Mouse (Mus musculus): ENCODE results near the gene Elmo3.

Elmo3 gene

GRCm38 (mm10) chr8:105305211-105306145 lies at the start of gene Elmo3:
Gene Elmo3 (plus strand): TSS chr8:105305601.
- peak; percentile 14; the same call in 1 of the 2 replicates for ATAC-seq (ENCODE audit: insufficient number of reproducible peaks, low FRiP score, low TSS enrichment)

GRCm38 (mm10) chr8:105257318-105258114 lies 47.9 kb upstream of the Elmo3 start:
- ATAC-seq (ENCODE audit: insufficient number of reproducible peaks, low FRiP score, low TSS enrichment), result no peak

GRCm38 (mm10) chr8:105258911-105259720 lies 46.3 kb upstream of the Elmo3 start:
- peak; percentile 36; the same call in 1 of the 2 replicates for ATAC-seq (ENCODE audit: insufficient number of reproducible peaks, low FRiP score, low TSS enrichment)

- peak; percentile 33; the same call in 1 of the 2 replicates for ATAC-seq (ENCODE audit: insufficient number of reproducible peaks, low FRiP score, low TSS enrichment)
Measured at GRCm38 (mm10) chr8:105259721-105260320, 45.6 kb upstream of the Elmo3 start.

GRCm38 (mm10) chr8:105260371-105261099 lies 44.9 kb upstream of the Elmo3 start:
- no peak for ATAC-seq (ENCODE audit: insufficient number of reproducible peaks, low FRiP score, low TSS enrichment)

- ATAC-seq (ENCODE audit: insufficient number of reproducible peaks, low FRiP score, low TSS enrichment), result no peak
Measured at GRCm38 (mm10) chr8:105261326-105261980, 43.9 kb upstream of the Elmo3 start.

GRCm38 (mm10) chr8:105263244-105263912 lies 42.0 kb upstream of the Elmo3 start:
- no peak for ATAC-seq (ENCODE audit: insufficient number of reproducible peaks, low FRiP score, low TSS enrichment)

GRCm38 (mm10) chr8:105264024-105264982 lies 41.1 kb upstream of the Elmo3 start, which contains the start of the genes Tradd and Fbxl8:
Gene Tradd (minus strand): TSS chr8:105264609.
Gene Fbxl8 (plus strand): TSS chr8:105264648.
- no peak for ATAC-seq (ENCODE audit: insufficient number of reproducible peaks, low FRiP score, low TSS enrichment)

- ATAC-seq (ENCODE audit: insufficient number of reproducible peaks, low FRiP score, low TSS enrichment), result no peak
Measured at GRCm38 (mm10) chr8:105265128-105265527, 40.3 kb upstream of the Elmo3 start.

GRCm38 (mm10) chr8:105266775-105267174 lies 38.6 kb upstream of the Elmo3 start:
- ATAC-seq (ENCODE audit: insufficient number of reproducible peaks, low FRiP score, low TSS enrichment), result no peak

GRCm38 (mm10) chr8:105268342-105269074 lies 36.9 kb upstream of the Elmo3 start:
- ATAC-seq (ENCODE audit: insufficient number of reproducible peaks, low FRiP score, low TSS enrichment), result peak; percentile 51

GRCm38 (mm10) chr8:105269075-105269458 lies 36.3 kb upstream of the Elmo3 start:
- no peak for ATAC-seq (ENCODE audit: insufficient number of reproducible peaks, low FRiP score, low TSS enrichment)

- ATAC-seq (ENCODE audit: insufficient number of reproducible peaks, low FRiP score, low TSS enrichment), result no peak
Measured at GRCm38 (mm10) chr8:105269461-105269947, 35.9 kb upstream of the Elmo3 start, which contains the start of gene Hsf4. Gene Hsf4 (plus strand): TSS chr8:105269801.

GRCm38 (mm10) chr8:105270101-105270915 lies 35.1 kb upstream of the Elmo3 start:
- no peak for ATAC-seq (ENCODE audit: insufficient number of reproducible peaks, low FRiP score, low TSS enrichment)

- ATAC-seq (ENCODE audit: insufficient number of reproducible peaks, low FRiP score, low TSS enrichment), result no peak
Measured at GRCm38 (mm10) chr8:105270916-105271186, 34.5 kb upstream of the Elmo3 start.

All from cerebellum, adult (tissue).